Mouse (Mus musculus) heart, adult 2 months (tissue): ENCODE data around the gene Nle1.

Source experiments
- CTCF ChIP-seq: fragments of 200-600 bp; IDR thresholded peaks from 2 replicates; pipeline ENCODE4 v1.8.1; 2022; ENCODE audit warnings: antibody characterized with exemption, mild to moderate bottlenecking, moderate library complexity
- POLR2A ChIP-seq: fragments of 200-500 bp; IDR thresholded peaks from 2 replicates; pipeline ENCODE4 v1.6.1; 2011; ENCODE audit warnings: mild to moderate bottlenecking, low read depth, low read length, control low read depth; ENCODE audit not compliant: insufficient read depth

DNA sequence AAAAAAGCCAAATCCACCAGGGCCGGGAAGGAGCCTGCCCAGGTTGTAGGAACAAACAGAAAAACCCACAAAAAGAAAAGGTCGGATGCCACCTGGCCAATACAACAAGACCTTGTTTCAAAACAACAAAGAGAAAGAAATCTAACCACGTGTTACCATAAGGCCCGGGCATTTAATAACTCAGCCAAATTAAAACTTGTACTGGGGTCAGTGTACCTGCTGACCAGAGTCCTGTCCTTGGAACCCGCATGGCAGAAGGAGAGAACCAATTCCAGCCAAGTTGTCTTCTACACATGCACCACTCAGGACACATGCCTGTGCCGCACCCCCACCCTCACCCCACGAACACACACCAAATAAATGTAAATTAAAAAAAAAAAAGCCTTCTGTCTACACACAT is 55.3 kb downstream of the Nle1 start:
- no peak for TF ChIP-seq CTCF
- TF ChIP-seq POLR2A, result no peak
